Mouse (Mus musculus): Measurements from ENCODE around the gene Lactb.
"Not testable (repeated sequence)": the region's sequence is repeated elsewhere in the genome, so short reads cannot be mapped to it uniquely, and the experiment has no call there.

The Lactb gene

DNA sequence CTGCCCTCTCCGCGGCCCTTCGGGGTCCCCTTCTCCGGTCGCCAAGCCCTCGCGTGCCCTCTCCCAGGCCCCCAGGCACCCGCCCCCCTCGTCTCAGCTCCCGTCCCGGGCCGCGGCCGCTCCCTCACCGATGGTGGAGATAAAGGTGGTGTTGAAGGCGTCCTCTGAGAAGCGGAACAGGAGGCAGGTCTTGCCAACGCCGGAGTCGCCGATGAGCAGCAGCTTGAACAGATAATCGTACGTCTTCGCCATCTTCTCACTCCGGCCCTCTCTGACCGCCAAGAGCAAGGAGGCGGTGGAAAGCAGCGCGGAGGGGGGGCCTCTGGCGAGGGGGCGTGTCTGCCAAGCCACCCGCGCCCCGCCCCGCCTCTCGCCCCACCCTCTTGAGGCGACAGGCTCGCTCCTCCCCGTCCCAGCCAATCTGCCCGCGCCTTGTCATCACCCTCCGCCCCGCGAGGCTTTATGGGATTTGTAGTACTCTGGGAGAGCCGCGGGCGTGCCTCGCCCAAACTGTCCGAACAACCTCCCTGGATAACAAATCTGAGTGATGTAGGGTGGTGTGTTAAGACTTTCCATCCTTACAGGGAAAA lies 55.8 kb downstream of the Lactb start, which contains the start of gene Rab8b:
TSS of gene Rab8b (minus strand) at position 306 of the 590 bp plus-strand sequence.
- DNase-seq, result peak; percentile 99

DNA sequence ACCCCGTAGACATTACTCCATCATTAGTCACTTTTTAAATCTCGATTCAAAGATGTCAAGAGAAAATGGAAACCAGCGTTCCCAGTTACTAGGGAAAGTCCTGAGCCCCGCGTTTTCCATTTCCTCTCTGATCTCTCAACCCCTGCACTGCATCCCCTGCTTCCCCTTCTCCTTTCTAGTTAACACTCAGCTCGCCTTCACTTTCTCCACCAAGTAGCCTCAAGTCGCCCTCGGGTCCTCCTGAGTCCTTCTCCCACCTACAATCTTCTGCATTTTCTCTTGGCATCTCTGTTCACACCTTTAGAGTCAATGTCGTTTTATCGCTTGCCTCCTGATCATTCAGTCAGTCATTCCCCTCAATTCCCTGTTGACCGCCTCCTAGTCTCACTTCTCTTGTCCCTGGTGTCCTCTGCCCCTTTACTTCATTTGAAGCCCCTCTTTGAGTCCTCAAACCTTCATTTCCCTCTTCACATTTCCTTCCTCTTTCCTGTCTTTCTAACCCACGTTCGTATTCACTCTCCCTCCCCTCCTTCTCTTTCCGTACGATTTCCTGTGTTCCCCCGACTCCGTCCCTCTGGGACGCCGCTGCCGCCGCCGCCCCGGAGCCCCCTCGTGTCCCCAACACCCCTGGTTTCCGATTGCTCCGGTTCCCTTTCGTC lies 56.5 kb downstream of the Lactb start:
- peak in 1 of 2 experiments; percentile 25 for DNase-seq

DNA sequence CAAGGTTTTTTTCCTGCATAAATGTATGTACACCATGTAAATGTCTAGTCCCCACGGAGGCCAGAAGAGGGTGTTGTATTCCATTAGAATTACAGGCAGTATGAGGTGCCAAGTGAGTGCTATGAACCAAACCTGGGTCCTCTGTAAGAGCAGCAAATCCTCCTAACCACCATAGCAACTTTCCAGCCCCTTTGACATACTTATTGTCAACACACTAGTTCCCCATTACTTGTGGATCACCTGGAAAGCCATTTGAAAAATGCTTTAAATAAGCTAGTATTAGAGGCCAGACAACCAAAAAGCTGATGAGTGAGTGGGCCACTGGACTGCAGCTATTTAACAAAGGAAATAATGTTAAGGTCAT lies 57.4 kb downstream of the Lactb start:
- no peak for DNase-seq

DNA sequence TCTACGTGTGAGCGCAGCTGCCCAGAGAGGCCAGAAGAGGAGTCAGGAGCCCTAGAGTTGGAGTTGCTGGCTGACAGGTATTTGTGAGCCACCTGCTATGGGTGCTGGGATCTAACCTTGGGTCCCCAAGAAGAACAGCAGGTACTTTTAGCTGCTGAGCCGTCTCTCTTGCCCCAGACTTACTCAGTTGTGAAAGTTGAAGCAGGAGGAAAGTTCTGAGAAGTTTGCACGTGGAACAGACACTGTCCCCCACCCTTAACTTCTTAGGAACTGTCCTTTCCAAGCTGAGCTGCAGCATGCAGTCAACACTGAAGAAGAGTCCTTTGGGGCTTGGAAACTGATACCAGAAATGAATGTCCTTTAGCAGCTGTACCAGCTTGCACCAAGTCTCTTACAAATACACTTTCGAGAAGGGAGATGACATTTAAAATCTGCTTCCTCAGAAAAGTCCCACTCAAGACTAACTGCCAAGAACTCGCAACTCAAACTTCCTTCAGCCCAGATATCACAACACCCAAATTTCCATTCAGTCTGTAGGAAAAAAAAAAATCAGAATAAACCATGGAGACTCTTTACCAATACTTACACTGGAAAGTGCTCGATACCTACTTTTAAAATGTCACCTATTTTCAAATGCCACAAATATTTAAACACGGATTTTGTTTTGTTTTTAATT lies 57.9 kb downstream of the Lactb start:
- DNase-seq, result no peak

DNA sequence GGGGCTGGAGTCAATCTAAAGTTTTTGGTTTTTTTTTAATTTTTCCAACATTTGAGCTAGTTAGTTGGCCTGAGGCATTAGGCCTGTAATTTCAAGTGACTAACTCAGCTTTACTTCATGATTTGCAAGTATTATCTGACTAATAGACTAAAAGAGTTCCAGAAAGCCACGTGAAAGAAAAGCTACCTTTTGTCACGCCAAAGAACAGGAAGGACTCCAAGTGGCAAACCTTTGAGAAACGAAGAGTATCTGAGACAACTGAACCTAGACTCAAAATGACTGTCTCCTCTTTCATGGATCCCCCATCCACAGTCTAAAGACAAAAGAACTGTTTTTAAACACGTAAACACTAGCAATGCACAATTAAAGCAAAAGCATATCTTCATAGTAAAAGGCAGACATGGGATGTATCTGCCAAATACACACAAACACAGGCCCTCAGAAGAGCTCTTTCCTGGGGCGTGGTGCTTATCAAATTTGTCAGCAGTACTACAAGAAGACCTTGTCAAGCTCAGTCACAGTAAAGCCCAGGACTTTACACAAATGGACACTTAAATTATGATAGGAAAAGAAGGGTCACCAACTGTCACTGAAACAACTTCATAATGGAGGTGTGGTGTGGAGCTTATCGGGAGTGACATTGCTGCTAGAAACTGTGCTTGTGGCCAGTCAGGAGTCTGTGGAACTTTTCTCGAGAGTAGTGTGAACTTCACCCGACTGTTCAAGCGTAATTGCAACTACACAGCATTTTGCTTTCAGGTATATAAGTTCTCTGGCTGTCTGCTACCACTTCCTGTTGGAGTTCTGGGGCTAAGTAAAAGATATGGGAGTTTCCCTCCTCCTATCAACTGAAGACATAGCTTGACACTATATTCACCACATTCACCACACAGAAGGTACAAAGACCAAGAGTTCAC lies 59.2 kb downstream of the Lactb start:
- no peak for DNase-seq

DNA sequence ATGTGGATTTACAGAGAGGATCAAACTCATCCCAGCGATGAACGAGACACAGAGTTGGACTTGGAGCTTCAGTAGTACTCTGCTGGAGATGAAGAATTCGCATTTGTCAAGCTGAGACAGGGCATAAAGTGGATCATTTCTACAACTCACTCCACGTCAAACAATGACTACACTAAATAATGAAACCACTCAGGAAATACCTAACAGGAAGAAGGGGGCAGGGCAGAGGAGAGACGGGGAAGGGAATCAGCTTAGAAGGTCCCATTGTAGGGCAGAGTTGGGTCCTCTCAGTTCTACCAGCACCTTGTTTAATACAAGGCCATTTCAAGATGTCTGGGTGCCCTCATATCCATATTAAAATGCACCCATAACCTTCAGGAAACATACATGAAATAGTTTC lies 59.9 kb downstream of the Lactb start:
- DNase-seq, result no peak

DNA sequence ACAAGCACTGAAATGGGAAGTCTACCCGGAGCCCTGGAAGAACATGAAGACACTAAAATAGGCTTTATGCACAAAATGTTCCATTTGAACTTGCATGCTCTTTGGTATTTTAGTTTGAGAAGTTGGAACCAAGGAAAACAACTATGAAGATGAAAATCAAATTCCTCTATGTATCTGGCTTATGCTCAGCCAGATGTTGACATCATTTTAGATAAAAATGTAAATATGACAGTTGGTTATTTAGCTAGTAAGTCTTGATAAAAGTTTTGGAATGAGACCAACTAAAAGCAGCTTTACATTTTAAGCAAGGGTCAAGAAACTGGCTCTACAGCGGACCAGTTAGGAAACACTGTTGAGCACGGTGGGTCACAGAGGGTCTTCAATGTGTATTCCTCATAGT lies 60.7 kb downstream of the Lactb start:
- DNase-seq, result no peak

DNA sequence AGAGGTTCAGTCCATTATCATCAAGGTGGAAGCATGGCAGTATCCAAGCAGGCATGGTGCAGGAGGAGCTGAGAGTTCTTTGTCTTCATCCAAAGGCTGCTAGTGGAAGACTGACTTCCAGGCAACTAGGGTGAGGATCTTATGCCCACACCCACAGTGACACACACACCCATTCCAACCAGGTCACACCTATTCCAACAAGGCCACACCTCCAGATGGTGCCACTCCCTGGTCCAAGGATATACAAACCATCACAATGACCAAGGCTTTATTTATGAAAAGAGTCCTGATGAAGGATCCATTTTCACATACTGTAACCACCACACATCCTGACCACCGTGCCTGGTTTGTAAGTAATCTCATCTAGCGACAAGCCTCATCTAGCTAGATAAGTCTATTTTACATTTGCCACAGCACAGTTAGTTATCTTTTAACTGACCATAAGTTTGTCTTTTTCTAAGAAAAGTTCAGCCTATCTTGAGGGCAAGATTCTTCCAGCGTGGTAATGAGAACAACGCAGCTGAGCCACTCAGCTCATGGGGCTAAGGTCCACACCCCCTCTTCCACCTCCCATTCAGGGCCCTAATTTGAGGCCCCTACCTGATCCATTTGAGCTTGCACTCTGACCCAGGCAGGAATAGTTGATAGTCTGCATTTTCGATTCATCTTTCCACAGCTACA lies 61.9 kb downstream of the Lactb start:
- not testable (repeated sequence) for DNase-seq

DNA sequence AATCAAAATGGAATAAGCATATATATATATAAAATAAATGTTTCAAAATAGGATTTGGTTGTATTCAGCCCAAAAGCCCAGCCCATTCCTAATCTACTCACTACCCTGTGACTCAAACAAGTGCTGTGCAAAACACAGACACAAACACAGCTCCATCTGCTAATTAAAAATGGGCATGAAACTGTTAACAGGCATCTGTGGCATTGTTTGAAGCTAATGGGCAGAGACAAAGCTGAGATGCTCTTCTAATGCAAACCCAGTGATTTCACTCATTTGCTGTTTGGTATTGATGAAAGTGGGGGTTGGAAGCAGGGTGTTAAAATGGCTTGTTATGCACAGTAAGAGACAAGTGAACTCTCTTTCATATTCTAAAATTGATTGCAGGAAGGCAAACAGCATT lies 63.0 kb downstream of the Lactb start:
- no peak for DNase-seq

DNA sequence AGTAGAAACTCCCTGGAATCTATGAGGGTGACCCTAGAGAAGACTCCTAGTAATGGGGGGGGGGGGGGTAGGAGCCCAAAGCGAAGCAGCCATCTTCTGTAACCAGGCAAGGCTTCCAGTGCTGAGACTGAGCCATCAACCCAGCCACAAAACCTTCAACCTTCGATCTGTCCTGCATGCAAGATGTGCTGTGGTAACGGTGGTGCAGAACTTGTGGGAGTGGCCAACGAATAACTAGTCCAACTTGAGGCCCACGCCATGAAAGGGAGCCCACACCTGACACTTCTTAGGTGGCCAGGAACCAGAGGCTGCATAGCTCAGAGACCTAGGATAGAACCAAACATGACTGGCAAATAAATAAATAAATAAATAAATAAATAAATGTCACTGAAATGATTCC lies 64.6 kb downstream of the Lactb start:
- DNase-seq, result no peak

DNA sequence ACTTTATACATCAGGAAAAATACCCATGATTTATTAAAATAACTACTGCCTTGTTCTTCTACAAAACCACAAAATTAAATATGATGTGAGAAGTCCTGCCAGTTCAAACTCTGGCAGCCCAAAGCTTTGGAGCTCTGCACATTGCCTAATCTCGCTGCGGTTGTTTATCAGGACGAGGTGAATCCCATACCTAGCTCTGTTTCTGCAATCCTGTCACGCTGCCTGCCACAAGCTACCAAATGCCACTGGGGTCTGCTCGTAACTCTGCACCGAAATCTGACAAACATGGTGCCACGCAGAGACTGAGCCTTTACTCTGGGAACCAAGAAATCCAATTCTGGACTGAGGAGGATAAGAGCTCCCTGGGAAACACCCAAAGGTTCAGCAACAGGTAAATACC lies 65.4 kb downstream of the Lactb start:
- no peak for DNase-seq

DNA sequence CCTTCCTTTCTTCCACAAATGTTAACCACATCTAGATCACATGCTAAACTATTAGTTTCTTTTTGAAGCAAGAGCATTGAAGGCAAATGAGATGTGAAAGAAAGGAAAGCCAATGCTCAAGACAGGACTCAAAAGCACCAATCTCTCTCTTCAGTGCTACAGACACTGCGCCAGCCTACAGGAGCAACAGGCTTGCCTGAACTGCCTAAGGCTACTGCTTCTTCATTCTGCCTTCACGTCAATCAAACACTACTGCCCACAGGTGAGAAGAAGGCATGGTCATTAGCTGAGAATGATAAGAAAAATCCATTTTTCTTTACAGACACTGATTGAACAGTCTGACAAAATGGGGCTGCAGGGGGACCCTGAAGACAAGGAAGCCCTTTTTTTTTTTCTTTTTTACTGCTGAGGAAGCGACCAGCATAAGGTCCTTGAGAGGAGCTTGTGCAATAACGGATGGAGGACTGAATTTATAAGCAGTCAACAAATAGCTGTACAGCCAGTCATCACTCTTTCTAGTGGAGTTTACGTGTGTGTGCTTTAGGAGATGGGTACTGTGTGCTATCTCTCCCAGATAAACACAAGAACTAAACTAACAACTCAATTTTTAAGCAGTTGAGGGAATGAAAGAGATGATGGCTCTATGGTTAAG lies 67.4 kb downstream of the Lactb start:
- DNase-seq, result no peak

DNA sequence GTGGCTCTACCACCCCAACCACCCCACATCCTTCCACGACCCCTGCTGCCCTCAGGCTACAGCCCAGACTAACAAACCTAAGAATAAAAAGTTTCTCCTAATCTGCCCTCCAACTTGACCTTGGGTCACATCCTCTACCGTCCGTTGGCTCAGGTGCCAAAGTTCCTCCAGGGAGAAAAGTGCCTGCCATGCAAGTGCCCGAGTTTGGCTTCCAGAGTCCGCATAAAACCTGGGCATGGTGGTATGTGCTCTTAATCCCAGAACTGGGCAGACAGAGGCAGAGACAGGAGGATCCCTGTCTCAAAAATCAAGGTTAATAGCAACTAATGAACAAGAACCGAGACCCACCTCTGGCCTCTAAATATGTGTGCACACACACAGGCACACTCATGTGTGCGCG lies 68.2 kb downstream of the Lactb start:
- DNase-seq, result no peak

DNA sequence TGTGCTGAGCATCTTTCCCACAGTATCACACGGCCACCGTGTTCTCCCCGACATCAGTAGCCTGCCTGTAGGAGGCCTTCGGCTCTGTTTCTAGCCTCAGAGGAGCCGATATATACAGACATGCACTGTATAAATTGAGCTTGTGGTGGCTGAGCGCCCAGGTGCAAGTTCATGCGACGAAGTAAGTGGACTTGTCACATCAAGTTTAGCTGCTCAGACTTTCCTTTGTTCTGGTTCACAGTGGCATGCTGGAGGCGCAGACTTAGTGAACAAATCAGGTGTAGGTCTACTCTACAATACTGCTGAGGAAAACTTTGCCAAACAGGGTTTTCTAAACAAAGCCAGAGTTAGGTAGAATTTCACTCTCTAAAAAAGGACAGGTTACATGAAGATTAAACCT lies 69.3 kb downstream of the Lactb start:
- DNase-seq, result no peak

All from kidney, postnatal 4 days (tissue).